Mouse (Mus musculus) layer of hippocampus, adult 9-10 months (tissue): Measurements from ENCODE around the gene Dffb.
"Not testable (repeated sequence)": the region's sequence is repeated elsewhere in the genome, so short reads cannot be mapped to it uniquely, and the experiment has no call there.

Experiments
- DNase-seq: peaks from one replicate; pipeline ENCODE4 v3.0.0; 2022; ENCODE audit warnings: low spot score

Gene Dffb

GRCm38 (mm10) chr4:153962631-153963030 is 12.3 kb downstream of the Dffb start:
- no peak for DNase-seq

GRCm38 (mm10) chr4:153957444-153958250 is 17.3 kb downstream of the Dffb start:
- DNase-seq = no peak

DNA sequence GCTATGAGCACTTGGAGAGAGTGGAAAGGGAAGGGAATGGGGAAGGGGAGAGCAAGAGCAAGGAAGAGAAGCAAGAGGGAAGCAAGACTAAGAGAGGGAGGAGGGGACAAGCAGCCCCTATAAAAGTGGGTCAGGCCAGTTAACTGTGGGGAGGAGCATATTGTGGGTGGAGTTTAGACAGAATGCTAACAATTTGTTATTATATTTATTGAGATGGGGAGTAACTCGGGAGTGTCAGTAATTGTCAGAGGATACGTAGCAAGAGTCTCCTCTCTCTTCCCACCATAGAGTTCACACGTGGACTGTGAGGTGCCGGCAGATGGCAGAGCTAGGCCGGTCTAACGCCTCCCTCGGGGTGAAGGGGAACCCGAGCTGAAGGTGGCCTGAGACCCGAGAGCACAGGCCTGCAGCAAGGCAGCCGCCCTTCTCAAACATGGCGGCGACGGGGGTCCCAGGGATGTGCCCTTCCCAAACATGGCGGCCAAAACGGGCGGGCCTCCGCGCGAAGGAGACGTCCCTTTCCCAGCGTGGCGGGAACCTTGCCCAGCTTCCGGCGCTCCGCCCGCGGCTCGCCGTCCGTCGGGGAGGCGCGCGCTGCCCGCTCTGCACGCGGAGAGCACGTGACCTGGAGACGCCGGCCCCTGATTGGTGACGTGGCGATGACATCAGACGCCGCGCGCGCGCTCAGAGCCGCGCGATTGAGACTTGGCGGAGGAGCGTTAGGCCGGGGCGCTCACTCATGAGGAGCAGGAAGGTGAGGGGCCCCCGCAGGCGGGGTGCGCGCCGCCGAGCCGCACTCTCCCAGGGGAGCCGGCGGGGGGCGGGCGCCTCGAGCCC is 18.1 kb downstream of the Dffb start, which contains the start of gene A430005L14Rik:
TSS of gene A430005L14Rik (plus strand) at position 669 of the 837 bp plus-strand sequence.
- DNase-seq = peak; percentile 87

GRCm38 (mm10) chr4:153955651-153956050 is 19.3 kb downstream of the Dffb start:
- no peak for DNase-seq

- DNase-seq = no peak
Observed at GRCm38 (mm10) chr4:153951692-153952091, 23.2 kb downstream of the Dffb start.

DNA sequence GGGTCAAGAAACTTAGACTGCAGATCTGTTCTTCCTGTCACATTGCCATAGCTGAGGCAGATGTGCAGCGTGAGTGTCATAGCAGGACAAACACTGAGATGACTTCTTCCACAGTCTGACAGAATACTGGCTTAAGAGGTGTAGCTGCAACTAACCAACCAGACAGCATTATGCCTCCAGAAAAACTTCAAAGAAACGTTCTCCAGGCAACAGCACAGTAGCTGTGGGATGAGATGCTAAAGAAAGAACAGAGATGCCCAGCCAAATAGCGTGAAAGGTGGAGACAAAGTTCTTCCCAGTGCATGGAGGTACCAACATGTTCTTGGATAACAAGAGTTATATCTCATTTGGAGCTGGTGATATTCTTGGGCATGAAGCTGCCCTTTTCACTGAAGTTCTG is 23.8 kb downstream of the Dffb start:
- DNase-seq = no peak

GRCm38 (mm10) chr4:153950372-153950771 is 24.6 kb downstream of the Dffb start:
- no peak for DNase-seq

GRCm38 (mm10) chr4:153945741-153946140 is 29.2 kb downstream of the Dffb start:
- no peak for DNase-seq

GRCm38 (mm10) chr4:153944261-153944660 is 30.7 kb downstream of the Dffb start:
- no peak for DNase-seq

GRCm38 (mm10) chr4:153943243-153943642 is 31.7 kb downstream of the Dffb start:
- DNase-seq = no peak

DNA sequence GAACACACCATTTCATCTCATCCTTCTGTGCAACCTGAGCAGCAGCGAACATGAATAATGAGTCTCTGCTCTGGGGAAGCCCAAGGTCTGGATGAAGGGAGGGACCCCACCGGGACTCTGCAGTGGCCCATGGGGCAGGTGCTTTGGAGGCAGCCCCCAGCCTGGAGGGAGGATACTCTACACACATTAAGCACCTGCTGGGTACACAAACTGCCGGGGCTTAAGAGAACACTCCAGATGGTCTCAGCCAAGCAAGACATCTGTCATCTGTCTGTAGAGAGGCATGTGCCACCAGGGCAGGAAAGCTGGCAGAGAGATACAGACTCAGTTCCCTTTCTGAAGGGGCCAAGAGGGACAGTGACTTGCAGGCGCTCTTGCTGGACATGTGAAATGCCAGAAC is 45.0 kb downstream of the Dffb start:
- DNase-seq = peak; percentile 50

- no peak for DNase-seq
Observed at GRCm38 (mm10) chr4:153929425-153929824, 45.5 kb downstream of the Dffb start.

DNA sequence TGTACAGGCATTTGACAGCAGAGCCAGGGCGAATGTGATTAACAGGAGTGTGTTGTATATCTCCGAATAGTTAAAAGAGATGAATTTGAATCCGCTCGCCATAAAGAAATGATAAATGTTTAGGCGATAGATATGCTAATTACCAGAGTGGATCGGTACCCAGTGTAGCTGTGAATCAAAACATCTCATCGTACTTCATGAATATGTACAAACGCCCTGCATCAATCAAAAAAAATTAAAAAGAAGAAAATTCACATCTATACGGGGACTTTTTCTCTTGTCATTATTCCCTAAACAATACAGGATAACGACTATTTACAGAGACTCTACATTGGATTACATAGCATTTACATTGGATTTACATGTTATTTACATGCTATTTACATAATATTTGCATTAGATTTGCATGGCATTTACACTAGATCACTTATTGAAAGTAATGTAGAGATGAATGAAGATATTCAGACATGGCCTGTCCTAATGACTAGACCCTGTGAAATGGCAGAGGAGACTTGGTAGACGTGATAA is 46.1 kb downstream of the Dffb start:
- DNase-seq = no peak

GRCm38 (mm10) chr4:153922090-153922489 is 52.8 kb downstream of the Dffb start:
- not testable (repeated sequence) for DNase-seq

DNA sequence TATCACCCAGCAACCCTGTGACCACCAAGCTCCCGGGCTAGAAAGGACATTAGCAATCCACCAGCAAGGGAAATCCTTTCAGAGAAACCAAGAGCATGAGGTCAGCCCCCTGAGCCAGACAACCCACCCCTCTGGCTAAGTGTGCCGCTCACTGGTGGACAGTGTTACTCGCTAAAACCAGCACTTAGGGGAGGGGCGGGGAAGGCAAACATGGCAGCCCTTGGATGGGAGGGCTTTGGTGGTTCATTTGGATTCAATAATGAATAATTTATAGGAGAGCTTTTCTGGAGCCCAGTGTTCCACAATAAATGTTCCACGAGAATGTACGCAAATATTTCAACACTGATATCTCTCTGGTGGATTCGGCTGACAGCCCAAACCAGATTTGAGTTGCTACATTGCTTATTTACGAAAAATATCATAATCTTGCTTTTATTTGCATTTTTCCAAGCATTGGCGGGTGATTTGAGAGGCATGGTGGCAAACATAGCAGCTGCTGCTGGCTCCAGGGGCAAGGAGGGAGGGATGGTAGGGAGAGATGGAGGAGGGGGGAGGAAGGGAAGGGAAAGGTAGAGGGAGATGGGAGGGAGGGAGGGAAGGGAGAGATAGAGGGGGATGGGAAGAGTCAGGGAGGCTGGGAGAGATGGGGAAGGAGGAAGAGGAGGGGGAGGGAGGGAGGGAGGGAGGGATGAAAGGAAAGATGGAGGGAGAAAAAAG is 54.3 kb downstream of the Dffb start:
- DNase-seq = no peak

DNA sequence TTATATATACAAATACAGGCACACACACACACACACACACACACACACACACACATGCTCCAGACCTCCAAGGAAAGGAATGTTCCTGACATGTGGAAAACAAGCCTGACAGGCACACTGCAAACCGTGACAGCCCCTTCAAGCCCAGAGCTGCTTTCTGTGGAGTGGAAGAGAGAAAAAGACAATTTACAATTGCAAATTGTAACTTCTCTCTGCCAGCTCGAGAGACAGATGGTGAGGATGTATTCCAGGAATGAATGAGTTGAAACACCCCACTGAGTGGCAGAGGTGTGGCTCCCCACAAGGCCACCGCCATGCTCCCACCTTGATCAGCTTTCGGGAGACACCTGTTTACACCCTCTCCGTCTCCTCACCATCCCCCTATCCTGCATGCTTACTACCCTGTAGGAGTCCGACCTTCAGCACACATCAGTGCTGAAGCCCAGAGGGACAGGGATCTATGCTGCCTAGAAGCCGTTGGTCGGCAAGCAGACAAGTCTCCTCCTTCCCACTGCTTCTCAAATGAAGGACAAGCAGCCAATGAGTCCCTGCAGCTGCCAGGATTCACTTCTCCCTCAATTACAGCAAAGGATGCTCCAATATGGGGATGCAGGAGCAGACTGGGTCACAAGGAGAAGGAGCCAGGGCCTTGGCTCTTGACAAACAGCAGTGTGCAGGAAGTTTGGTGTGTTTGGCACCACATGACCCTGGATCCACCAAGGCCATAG is 57.0 kb downstream of the Dffb start:
- DNase-seq = no peak
